Mouse (Mus musculus) myocyte (in vitro differentiated cells): ENCODE measurements around the gene Alad. TPM values are rescaled to one million over a fixed set of nuclear protein-coding genes. Genes with fewer than 3 reads are reported as not detected.

Experiments used
- H3K27me3 ChIP-seq: one replicate; pipeline ENCODE4 v1.6.1; 2011; ENCODE audit not compliant: control insufficient read depth, insufficient read depth, insufficient read length
- H3K36me3 ChIP-seq: one replicate; pipeline ENCODE4 v1.6.1; 2011; ENCODE audit not compliant: control insufficient read depth, insufficient read depth
- H3K4me2 ChIP-seq: one replicate; pipeline ENCODE4 v1.6.1; 2011; ENCODE audit warnings: low read depth, control low read depth
- H3K4me3 ChIP-seq: one replicate; pipeline ENCODE4 v1.5.1; 2011; ENCODE audit warnings: mild to moderate bottlenecking, control low read depth, moderate library complexity
- H3K79me2 ChIP-seq: one replicate; pipeline ENCODE4 v1.6.1; 2011; ENCODE audit not compliant: control insufficient read depth, insufficient read depth
- H3ac ChIP-seq: one replicate; pipeline ENCODE4 v1.6.1; 2011; ENCODE audit not compliant: control insufficient read depth, insufficient read length
- CEBPB ChIP-seq: IDR thresholded peaks from 2 replicates; pipeline ENCODE4 v1.6.1; 2011; ENCODE audit warnings: mild to moderate bottlenecking, moderate library complexity; ENCODE audit not compliant: poor library complexity, insufficient read depth, severe bottlenecking
- E2F4 ChIP-seq: IDR thresholded peaks from one replicate; pipeline ENCODE4 v1.6.1; 2011; ENCODE audit warnings: mild to moderate bottlenecking, control low read depth, moderate library complexity; ENCODE audit not compliant: insufficient read depth
- MAX ChIP-seq: IDR thresholded peaks from one replicate; pipeline ENCODE4 v1.6.1; 2011; ENCODE audit warnings: low read depth, mild to moderate bottlenecking, control low read depth
- MYOD1 ChIP-seq, 3 experiments: IDR thresholded peaks; one replicate each; pipeline ENCODE4 v1.6.1; 2011; ENCODE audit warnings: control low read depth in 2 of 3, low read depth in 2 of 3, mild to moderate bottlenecking in 2 of 3, moderate library complexity in 1 of 3; ENCODE audit not compliant: insufficient read length in 2 of 3, control insufficient read depth in 1 of 3
- MYOG ChIP-seq, 3 experiments: IDR thresholded peaks; one replicate each; pipeline ENCODE4 v1.6.1; 2011; ENCODE audit warnings: control low read depth in 2 of 3, low read depth in 2 of 3, mild to moderate bottlenecking in 2 of 3; ENCODE audit not compliant: insufficient read length in 2 of 3, control insufficient read depth in 1 of 3, insufficient read depth in 1 of 3
- POLR2A ChIP-seq: IDR thresholded peaks from one replicate; pipeline ENCODE4 v1.6.1; 2011; ENCODE audit warnings: low read depth, mild to moderate bottlenecking, control low read depth, moderate library complexity; ENCODE audit not compliant: insufficient read length
- POLR2AphosphoS2 ChIP-seq: IDR thresholded peaks from one replicate; pipeline ENCODE4 v1.6.1; 2011; ENCODE audit warnings: low read depth, control low read depth; ENCODE audit not compliant: insufficient read length
- REST ChIP-seq: IDR thresholded peaks from one replicate; pipeline ENCODE4 v1.6.1; 2011; ENCODE audit warnings: mild to moderate bottlenecking, control low read depth, moderate library complexity; ENCODE audit not compliant: insufficient read depth, insufficient read length
- SRF ChIP-seq: IDR thresholded peaks from one replicate; pipeline ENCODE4 v1.6.1; 2011; ENCODE audit warnings: low read depth; ENCODE audit not compliant: control insufficient read depth, insufficient read length
- TCF12 ChIP-seq: IDR thresholded peaks from one replicate; pipeline ENCODE4 v1.6.1; 2011; ENCODE audit warnings: mild to moderate bottlenecking, control low read depth; ENCODE audit not compliant: poor library complexity, insufficient read depth, severe bottlenecking
- TCF3 ChIP-seq: IDR thresholded peaks from one replicate; pipeline ENCODE4 v1.6.1; 2011; ENCODE audit warnings: low read depth, control low read depth; ENCODE audit not compliant: insufficient read length
- USF1 ChIP-seq: IDR thresholded peaks from one replicate; pipeline ENCODE4 v1.6.1; 2011; ENCODE audit warnings: low read depth, mild to moderate bottlenecking, control low read depth, moderate library complexity
- polyA plus RNA-seq: library from polyadenylated mRNA; unstranded; fragments of >200 nt; fragmentation: generic; extraction: Trizol; gene quantifications from one replicate; pipeline ENCODE4 v1.2.1, GENCODE M21; 2012; ENCODE audit warnings: missing spikeins

Alad gene
- polyA plus RNA-seq, 1 experiment = 89.6 TPM

- TF ChIP-seq TCF3 = no peak
- no peak for TF ChIP-seq USF1
- TF ChIP-seq E2F4 = no peak
- no peak for TF ChIP-seq MAX
- no peak for TF ChIP-seq CEBPB
- no peak for TF ChIP-seq MYOG (IDR thresholded peaks at IDR 0.05; ENCODE audit: control insufficient read depth in 1 of 3, insufficient read depth in 1 of 3, insufficient read length in 2 of 3, low read depth in 2 of 3)
- no peak for TF ChIP-seq REST
- TF ChIP-seq TCF12 = no peak
- TF ChIP-seq SRF = no peak
- Histone ChIP-seq H3K4me2 (peak overlapping the region; percentile 10), H3K36me3 (no peaks in the 10 kb centered on the region), H3K27me3 (peaks cover 33% of the 10 kb centered on the region), H3ac (no peak overlapping the region), H3K79me2 (no peaks in the 10 kb centered on the region), H3K4me3 (no peak overlapping the region)
Observed at GRCm38 (mm10) chr4:62561630-62562001, 41.9 kb upstream of the Alad start.

DNA sequence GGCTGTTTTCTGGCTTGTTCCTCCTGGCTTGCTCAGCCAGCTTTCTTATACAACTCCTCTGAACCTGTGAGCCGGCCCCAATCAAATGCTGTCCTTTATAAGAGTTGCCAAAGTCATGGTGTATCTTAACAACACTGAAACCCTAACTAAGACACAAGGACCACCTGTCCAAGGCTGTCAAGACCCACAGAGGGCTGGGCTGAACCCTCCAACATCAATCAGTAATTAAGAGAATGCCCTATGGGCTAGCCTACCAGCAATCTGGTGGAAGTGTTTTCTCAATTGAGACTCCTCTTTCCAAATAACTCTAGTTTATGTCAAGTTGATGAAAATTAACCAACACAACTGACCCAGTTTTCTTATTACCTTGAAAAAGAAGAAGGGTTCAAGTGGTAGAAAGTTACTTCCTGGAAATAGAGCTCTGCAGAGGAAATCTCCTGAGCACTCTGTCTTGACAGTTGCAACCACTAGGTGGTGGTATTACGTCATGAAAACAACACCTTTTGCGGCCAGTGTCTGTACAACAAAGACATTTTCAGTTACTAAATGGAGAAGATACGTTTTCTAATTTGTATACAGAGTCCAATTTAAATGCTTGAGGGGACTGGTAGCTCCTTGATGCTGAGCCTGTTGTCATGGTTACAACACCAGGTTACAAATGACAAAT, 41.4 kb upstream of the Alad start:
- H3ac ChIP-seq = no peak overlapping the region
- H3K4me2 ChIP-seq = peak overlapping the region; percentile 10
- H3K36me3 ChIP-seq = no peaks in the 10 kb centered on the region
- no peaks in the 10 kb centered on the region for H3K79me2 ChIP-seq
- TF ChIP-seq USF1 (no peak), POLR2A (no peak), CEBPB (no peak), SRF (no peak), TCF12 (no peak), POLR2AphosphoS2 (no peak), MYOD1 (IDR thresholded peaks at IDR 0.05; ENCODE audit: control insufficient read depth in 1 of 3, insufficient read length in 2 of 3, low read depth in 2 of 3) (no peak), E2F4 (no peak), REST (no peak), MAX (no peak), MYOG (IDR thresholded peaks at IDR 0.05; ENCODE audit: control insufficient read depth in 1 of 3, insufficient read depth in 1 of 3, insufficient read length in 2 of 3, low read depth in 2 of 3) (no peak), TCF3 (no peak)
- H3K27me3 ChIP-seq = peaks cover 28% of the 10 kb centered on the region
- H3K4me3 ChIP-seq = no peak overlapping the region

DNA sequence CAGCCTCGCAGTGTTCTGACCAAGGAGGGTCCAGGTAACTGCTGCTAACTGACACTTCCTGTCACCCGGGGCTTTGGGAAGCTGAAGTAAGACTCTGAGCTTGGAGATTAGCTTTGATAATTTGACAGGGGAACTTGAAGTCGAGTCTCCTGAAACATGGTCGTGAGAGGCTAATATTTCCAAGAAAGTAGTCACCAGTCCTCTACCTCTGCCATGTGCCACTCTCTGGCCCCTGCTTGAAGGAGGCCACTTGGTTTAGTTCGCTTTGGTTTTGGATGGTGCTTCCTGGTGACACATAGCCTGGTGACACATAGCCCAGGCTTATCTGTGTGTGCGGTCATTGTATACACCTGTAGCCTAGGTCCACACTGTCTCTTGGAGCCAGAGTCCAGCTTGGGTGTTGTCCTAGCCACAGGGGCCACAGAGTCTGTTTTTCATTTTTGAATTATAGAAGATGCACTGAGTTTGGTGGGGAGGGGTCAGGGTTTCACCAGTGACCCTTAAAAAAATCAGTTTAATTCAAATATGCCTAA, 40.1 kb upstream of the Alad start, which contains the start of gene Rgs3:
TSS of gene Rgs3 (plus strand) at position 51 of the 533 bp plus-strand sequence.
- TF ChIP-seq POLR2AphosphoS2 = no peak
- TF ChIP-seq MYOD1 (IDR thresholded peaks at IDR 0.05; ENCODE audit: control insufficient read depth in 1 of 3, insufficient read length in 2 of 3, low read depth in 2 of 3) = no peak
- TF ChIP-seq TCF12 = no peak
- no peak for TF ChIP-seq USF1
- TF ChIP-seq REST = no peak
- no peak for TF ChIP-seq CEBPB
- no peak for TF ChIP-seq E2F4
- no peak for TF ChIP-seq MYOG (IDR thresholded peaks at IDR 0.05; ENCODE audit: control insufficient read depth in 1 of 3, insufficient read depth in 1 of 3, insufficient read length in 2 of 3, low read depth in 2 of 3)
- TF ChIP-seq SRF = no peak
- TF ChIP-seq POLR2A = no peak
- TF ChIP-seq MAX = no peak
- Histone ChIP-seq H3K36me3 (no peaks in the 10 kb centered on the region), H3K27me3 (peaks cover 15% of the 10 kb centered on the region), H3ac (no peak within 1 kb of the TSS), H3K79me2 (no peaks in the 10 kb centered on the region), H3K4me3 (no peak within 1 kb of the TSS), H3K4me2 (no peak within 1 kb of the TSS)

DNA sequence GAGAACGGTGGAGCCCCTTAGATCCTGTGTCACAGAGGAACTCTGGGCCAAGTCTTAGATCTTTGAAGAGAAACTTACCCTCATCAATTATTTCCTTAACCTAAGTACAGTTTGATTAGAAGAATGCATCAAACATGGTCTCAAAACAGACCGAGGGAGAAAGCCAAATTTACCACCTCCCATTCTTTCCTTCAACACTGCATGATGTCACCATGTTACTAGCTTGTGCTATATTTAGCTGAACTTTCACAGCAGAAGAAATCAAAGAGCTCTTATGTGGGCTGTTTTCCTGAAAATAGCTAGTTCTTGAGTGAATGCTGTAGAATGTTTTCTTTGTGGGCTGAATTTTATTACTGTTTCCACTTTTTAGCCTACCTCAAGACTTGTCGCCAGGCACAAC, 37.7 kb upstream of the Alad start:
- Histone ChIP-seq H3K4me2 (no peak overlapping the region), H3K27me3 (no peaks in the 10 kb centered on the region), H3K79me2 (no peaks in the 10 kb centered on the region), H3K36me3 (no peaks in the 10 kb centered on the region), H3K4me3 (no peak overlapping the region), H3ac (no peak overlapping the region)
- TF ChIP-seq CEBPB = no peak
- no peak for TF ChIP-seq REST
- no peak for TF ChIP-seq USF1
- TF ChIP-seq E2F4 = no peak
- TF ChIP-seq MAX = no peak
- no peak for TF ChIP-seq POLR2A
- no peak for TF ChIP-seq MYOG (IDR thresholded peaks at IDR 0.05; ENCODE audit: control insufficient read depth in 1 of 3, insufficient read depth in 1 of 3, insufficient read length in 2 of 3, low read depth in 2 of 3)
- TF ChIP-seq TCF12 = no peak

- no peak overlapping the region for H3ac ChIP-seq
- H3K79me2 ChIP-seq = no peaks in the 10 kb centered on the region
- H3K4me3 ChIP-seq = no peak overlapping the region
- no peak overlapping the region for H3K4me2 ChIP-seq
- no peak for TF ChIP-seq SRF
- H3K36me3 ChIP-seq = no peaks in the 10 kb centered on the region
- H3K27me3 ChIP-seq = no peaks in the 10 kb centered on the region
Observed at GRCm38 (mm10) chr4:62551966-62552365, 32.2 kb upstream of the Alad start.
